Mouse (Mus musculus) macrophage (primary cell): ENCODE measurements around the gene Frmd5. TPM values are rescaled to one million over a fixed set of nuclear protein-coding genes. Genes with fewer than 3 reads are reported as not detected.

Experiments used
- H3K27ac ChIP-seq: fragments of 350-480 bp; formaldehyde crosslinking; 2 replicates; pipeline ENCODE4 v1.9.0; 2021
- H3K36me3 ChIP-seq: fragments of 350-480 bp; formaldehyde crosslinking; 2 replicates; pipeline ENCODE4 v1.9.0; 2021; ENCODE audit errors: inconsistent target
- H3K4me3 ChIP-seq: fragments of 350-480 bp; formaldehyde crosslinking; 2 replicates; pipeline ENCODE4 v1.9.0; 2021; ENCODE audit errors: inconsistent target
- H3K79me2 ChIP-seq: fragments of 350-480 bp; formaldehyde crosslinking; 2 replicates; pipeline ENCODE4 v1.9.0; 2021; ENCODE audit errors: inconsistent target
- WGBS: methylation state at CpG from one replicate; pipeline ENCODE4 v1.1.7; 2026; ENCODE audit warnings: inconsistent platforms; ENCODE audit not compliant: missing documents; 5-methylcytosine and 5-hydroxymethylcytosine counted together
- polyA plus RNA-seq: library from polyadenylated mRNA; stranded (reverse); fragments of 250-400 nt; gene quantifications from 3 replicates; pipeline ENCODE4 v1.2.4, GENCODE M21; 2018; ENCODE audit warnings: inconsistent platforms

Gene Frmd5
- polyA plus RNA-seq, 1 experiment from 2014 or later = not detected

DNA sequence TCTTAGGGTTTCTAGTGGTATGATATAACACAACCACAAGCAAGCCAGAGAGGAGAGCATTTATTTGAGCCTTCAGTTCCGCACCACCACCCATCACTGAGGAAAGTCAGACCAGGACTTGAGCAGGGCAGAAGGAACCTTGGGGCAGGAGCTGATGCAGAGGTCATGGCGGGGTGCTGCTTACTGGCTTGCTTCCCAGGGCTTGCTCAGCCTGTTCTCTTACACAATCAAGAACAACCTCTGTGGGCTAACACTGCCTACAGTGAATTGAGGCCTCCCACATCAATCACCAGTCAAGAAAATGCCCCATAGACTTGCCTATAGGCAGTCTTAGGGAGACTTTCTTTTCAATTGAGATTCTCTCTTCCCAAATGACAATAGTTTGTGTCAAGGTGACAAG is 118.8 kb downstream of the Frmd5 start:
- no peak overlapping the region for H3K27ac ChIP-seq
- H3K36me3 ChIP-seq = no peaks in the 10 kb centered on the region
- 65% methylated on average over 2 of the region's 2 CpGs for WGBS
- H3K4me3 ChIP-seq = no peak overlapping the region
- H3K79me2 ChIP-seq = no peaks in the 10 kb centered on the region

GRCm38 (mm10) chr2:121683606-121684005 is 123.3 kb downstream of the Frmd5 start:
- Histone ChIP-seq H3K4me3 (no peak overlapping the region), H3K27ac (no peak overlapping the region), H3K79me2 (no peaks in the 10 kb centered on the region), H3K36me3 (no peaks in the 10 kb centered on the region)
- 96% methylated on average over 8 of the region's 8 CpGs for WGBS

DNA sequence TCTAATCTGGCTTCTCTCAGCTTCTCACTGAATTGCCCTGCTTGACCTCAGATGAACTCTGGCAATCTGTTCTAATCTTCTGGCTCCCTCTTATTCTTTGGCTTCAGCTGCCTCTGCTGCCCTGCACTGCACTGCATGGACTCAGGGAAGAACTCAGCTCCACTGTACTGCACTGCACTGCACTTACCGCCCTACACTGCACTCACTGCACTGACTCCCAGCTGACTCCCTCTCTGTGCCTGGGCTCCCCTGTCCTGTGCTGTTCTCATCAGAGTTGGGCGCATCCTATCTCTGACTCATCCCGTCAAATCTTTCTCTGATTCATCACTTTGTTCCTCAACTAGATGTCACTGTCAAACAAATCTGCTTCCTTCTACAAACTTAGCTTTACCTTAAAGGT is 124.5 kb downstream of the Frmd5 start:
- H3K27ac ChIP-seq = no peak overlapping the region
- WGBS = 84% methylated on average over 3 of the region's 3 CpGs

DNA sequence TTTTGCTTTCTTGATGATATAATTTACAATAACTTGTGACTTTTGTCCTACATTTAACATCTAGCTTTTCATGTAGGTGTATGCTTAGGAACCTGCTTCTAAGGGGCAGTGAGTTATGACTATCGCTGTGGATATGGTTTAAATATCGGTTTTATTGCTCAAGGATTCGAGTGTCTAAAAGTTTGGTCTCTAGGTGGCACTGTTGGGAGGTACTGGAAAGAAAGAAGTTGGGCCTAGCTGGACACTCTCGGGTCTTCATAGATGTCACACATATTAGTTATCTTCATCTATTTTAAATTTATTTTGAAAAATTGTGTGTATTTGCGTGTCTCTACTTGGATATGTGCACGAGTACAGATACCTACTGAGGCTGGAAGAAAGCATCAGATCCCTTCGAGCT is 127.2 kb downstream of the Frmd5 start:
- 87% methylated on average over 7 of the region's 7 CpGs for WGBS
- H3K79me2 ChIP-seq = no peaks in the 10 kb centered on the region
- H3K27ac ChIP-seq = no peak overlapping the region
- no peaks in the 10 kb centered on the region for H3K36me3 ChIP-seq
- no peak overlapping the region for H3K4me3 ChIP-seq

More for the DNA sequence above, 124.5 kb downstream of the Frmd5 start:
- Histone ChIP-seq H3K4me3 (no peak overlapping the region), H3K79me2 (no peaks in the 10 kb centered on the region), H3K36me3 (no peaks in the 10 kb centered on the region)

GRCm38 (mm10) chr2:121677649-121677986 is 129.3 kb downstream of the Frmd5 start:
- no peak overlapping the region for H3K4me3 ChIP-seq
- H3K27ac ChIP-seq = no peak overlapping the region
- WGBS = 60% methylated on average over 6 of the region's 6 CpGs
- no peaks in the 10 kb centered on the region for H3K36me3 ChIP-seq
- H3K79me2 ChIP-seq = no peaks in the 10 kb centered on the region

DNA sequence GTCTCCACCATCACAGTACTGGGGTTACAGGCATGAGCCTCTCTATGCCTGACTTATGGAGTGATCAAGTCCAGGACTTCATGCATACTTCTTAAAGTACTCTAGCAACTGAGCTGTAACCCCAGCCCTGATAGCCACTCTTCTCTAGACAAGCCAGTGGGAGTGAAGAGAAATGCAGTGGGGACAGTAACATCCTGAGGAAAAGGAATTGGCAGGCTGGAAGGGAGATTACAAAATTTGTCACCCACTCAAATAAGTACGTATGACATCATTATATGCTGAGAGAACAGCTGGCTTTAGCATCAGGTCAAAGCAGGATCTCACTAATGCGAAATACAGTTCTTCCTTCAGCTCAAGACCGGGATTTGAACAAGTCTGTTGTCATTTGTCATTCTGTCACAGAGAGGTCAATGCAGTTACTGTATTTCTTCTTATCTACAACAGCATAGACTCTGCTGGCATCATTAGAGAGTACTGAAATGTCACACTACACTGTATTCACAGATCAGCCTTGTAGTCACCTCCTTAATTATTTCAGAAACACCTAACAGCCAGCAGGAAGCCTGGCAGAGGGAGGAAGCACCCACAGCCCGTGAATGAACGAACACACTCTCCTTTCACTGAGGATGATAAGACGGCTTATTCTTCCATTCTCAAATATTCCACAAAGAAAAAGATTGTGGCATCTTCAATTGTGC is 129.8 kb downstream of the Frmd5 start:
- H3K27ac ChIP-seq = no peak overlapping the region
- WGBS = 56% methylated on average over 6 of the region's 6 CpGs
- H3K79me2 ChIP-seq = no peaks in the 10 kb centered on the region
- H3K4me3 ChIP-seq = no peak overlapping the region
- no peaks in the 10 kb centered on the region for H3K36me3 ChIP-seq

GRCm38 (mm10) chr2:121675895-121676294 is 131.0 kb downstream of the Frmd5 start:
- Histone ChIP-seq H3K27ac (no peak overlapping the region), H3K79me2 (no peaks in the 10 kb centered on the region), H3K36me3 (no peaks in the 10 kb centered on the region), H3K4me3 (no peak overlapping the region)
- WGBS = 56% methylated on average over 5 of the region's 5 CpGs

GRCm38 (mm10) chr2:121675136-121675535 is 131.8 kb downstream of the Frmd5 start:
- Histone ChIP-seq H3K4me3 (no peak overlapping the region), H3K27ac (no peak overlapping the region), H3K36me3 (no peaks in the 10 kb centered on the region), H3K79me2 (no peaks in the 10 kb centered on the region)
- 93% methylated on average over 3 of the region's 3 CpGs for WGBS

DNA sequence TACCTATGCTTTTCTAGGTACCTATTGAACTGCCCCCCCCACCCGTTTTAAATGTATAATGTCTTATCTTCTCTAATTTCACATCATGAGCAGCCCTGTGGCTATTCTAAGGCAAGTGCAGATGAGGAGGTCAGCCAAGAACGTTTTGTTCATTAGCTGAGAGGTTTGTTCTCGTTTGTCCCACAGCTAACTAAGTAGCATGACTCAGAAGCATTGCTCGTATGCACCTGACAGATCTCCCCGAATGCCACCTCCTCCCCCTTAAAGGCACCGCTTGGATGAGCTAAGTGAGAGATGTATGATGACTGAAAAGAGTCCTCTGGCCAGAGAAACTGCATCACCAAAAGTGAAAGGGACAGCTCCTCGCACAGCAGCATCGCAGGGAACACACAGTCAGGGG is 132.7 kb downstream of the Frmd5 start:
- H3K27ac ChIP-seq = no peak overlapping the region
- H3K79me2 ChIP-seq = no peaks in the 10 kb centered on the region
- no peak overlapping the region for H3K4me3 ChIP-seq
- WGBS = 80% methylated on average over 8 of the region's 8 CpGs
- no peaks in the 10 kb centered on the region for H3K36me3 ChIP-seq

GRCm38 (mm10) chr2:121669846-121670245 is 137.0 kb downstream of the Frmd5 start:
- H3K79me2 ChIP-seq = no peaks in the 10 kb centered on the region
- H3K4me3 ChIP-seq = no peak overlapping the region
- WGBS = 83% methylated on average over 6 of the region's 6 CpGs

GRCm38 (mm10) chr2:121668256-121668655 is 138.6 kb downstream of the Frmd5 start:
- H3K36me3 ChIP-seq = no peaks in the 10 kb centered on the region
- H3K27ac ChIP-seq = no peak overlapping the region
- 96% methylated on average over 4 of the region's 4 CpGs for WGBS
- no peak overlapping the region for H3K4me3 ChIP-seq
- no peaks in the 10 kb centered on the region for H3K79me2 ChIP-seq

More at GRCm38 (mm10) chr2:121669846-121670245, 137.0 kb downstream of the Frmd5 start:
- no peak overlapping the region for H3K27ac ChIP-seq
- H3K36me3 ChIP-seq = no peaks in the 10 kb centered on the region

DNA sequence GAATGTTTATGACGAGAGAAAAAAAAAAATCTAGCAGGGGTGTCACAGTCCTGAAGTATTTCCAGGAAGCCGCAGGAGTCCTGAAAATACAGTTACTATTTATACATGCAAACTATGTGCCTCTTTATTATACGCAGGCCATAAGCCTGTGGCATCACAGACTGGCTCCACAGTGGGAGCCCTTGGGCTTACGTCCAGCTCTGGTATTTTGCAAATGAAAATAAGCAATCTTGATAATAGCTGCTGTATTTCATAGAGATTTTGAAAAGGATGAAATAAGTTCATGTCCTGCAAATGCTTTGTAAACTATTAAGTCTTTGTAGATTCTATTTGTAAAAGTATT is 145.8 kb downstream of the Frmd5 start:
- Histone ChIP-seq H3K79me2 (no peaks in the 10 kb centered on the region), H3K36me3 (no peaks in the 10 kb centered on the region), H3K4me3 (no peak overlapping the region), H3K27ac (no peak overlapping the region)
- WGBS = 90% methylated on average over 4 of the region's 4 CpGs

- no peaks in the 10 kb centered on the region for H3K79me2 ChIP-seq
- H3K4me3 ChIP-seq = no peak overlapping the region
- 95% methylated on average over 6 of the region's 6 CpGs for WGBS
- H3K27ac ChIP-seq = no peak overlapping the region
- no peaks in the 10 kb centered on the region for H3K36me3 ChIP-seq
Measured at GRCm38 (mm10) chr2:121660461-121661159, 146.3 kb downstream of the Frmd5 start.

DNA sequence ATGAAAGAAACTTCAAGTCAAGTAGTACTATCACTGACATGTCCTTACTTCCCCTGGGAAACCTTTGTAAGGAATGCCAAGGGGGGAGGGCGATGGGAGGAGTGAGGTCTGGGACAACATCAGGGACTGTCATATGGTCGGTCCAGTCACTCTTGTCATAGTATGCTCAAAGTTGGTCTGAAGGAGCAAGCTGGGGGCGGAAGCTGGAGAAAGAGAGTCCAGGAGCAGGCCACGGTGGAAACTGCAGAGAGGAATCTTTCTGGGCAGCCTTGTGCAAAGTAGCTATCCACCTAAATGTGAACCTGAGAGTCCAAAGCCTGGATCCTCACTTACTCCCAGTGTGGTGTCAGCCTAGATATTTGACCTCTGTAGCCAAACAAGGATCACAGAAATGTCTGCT is 147.5 kb downstream of the Frmd5 start:
- H3K79me2 ChIP-seq = no peaks in the 10 kb centered on the region
- H3K36me3 ChIP-seq = no peaks in the 10 kb centered on the region
- no peak overlapping the region for H3K4me3 ChIP-seq
- 98% methylated on average over 4 of the region's 4 CpGs for WGBS
- H3K27ac ChIP-seq = no peak overlapping the region

DNA sequence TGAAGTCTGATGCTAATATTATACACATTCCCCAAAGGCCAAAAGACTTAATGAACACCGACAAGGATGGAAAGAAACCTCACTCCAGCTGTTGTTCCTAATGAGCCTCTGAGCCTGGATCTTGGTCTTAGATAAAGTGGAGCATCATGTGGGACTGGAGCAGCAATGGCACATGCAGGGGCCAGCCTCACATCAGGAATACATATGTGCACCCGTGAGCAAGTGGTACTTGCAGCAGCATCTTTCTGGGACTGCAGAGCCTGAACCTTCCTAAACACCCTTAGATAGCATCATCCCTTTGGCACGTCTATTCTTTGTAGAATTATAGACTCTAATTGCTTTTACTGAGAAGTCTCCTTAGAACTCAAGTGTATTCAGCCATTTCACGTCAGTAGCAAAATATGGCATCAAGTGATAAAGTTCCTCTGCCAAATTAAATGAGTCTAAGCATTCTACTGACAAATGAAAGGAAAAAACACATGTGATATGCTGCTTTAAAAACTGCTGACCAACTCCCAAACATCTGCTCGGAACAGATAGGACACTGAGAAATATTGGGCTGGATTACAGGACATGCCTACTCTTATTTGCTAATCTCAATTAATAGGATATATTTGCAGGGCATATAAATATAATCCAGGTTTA is 148.6 kb downstream of the Frmd5 start:
- no peak overlapping the region for H3K4me3 ChIP-seq
- no peaks in the 10 kb centered on the region for H3K36me3 ChIP-seq
- no peaks in the 10 kb centered on the region for H3K79me2 ChIP-seq
- WGBS = 89% methylated on average over 5 of the region's 5 CpGs
- no peak overlapping the region for H3K27ac ChIP-seq
